Mouse (Mus musculus): ENCODE results near the gene Gm1604a.
"Not testable (repeated sequence)": the region's sequence is repeated elsewhere in the genome, so short reads cannot be mapped to it uniquely, and the experiment has no call there.

Gene Gm1604a

DNA sequence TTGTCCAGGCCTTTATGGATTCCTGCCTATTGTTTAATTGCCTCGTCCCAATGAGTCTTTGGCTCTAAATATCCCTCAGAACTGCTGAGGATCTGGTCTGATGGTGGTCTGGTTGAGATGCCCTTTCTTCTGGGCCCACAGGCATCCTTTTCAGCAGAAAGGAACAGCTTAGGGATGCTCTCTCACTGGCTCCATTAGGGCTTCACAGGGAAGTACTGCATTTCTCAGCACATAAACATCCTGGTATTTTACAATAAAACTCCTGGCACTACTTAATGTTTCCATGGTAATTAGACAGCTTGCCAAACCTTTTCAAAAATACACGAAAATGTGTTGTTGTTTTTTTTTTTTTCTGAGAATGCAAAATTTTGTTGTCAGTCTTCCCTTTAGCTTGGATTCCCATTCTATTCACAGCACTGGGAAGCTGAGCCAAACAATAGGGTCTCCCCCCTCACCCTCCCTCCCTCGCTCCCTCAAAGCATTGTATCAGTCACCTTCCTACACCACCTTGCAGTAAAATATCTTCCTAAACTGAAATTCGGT is 43.7 kb downstream of the Gm1604a start:
- DNase-seq (ENCODE audit: low read depth in 1 of 2, low spot score in 2 of 2), result not testable (repeated sequence)

- DNase-seq (ENCODE audit: low read depth in 1 of 2, low spot score in 2 of 2), result not testable (repeated sequence)
Measured at GRCm38 (mm10) chr17:7069561-7070240, 44.3 kb downstream of the Gm1604a start.

- DNase-seq (ENCODE audit: low read depth in 1 of 2, low spot score in 2 of 2), result not testable (repeated sequence)
Measured at GRCm38 (mm10) chr17:7074494-7074893, 49.1 kb downstream of the Gm1604a start.

DNA sequence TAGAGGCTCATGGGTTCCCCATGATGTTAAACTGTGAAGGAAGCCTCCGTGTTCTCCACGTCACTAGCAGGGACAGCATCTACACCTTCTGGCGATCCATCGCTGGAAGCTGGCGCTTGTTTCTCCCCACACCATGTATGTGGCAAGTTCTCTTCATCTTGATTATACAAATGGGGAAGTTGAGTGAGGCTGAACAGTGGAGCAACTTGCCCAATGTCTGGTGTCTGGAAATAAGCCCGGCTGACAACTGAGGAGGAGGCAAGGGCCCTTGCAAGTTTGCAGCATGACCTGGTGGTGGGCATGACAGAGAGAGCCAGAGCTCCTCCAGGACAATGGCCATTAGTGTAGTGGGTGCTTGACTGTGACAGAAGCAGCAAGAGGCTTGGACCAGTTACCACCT is 50.2 kb downstream of the Gm1604a start:
- DNase-seq (ENCODE audit: low read depth in 1 of 2, low spot score in 2 of 2), result not testable (repeated sequence)

GRCm38 (mm10) chr17:7079558-7079957 is 54.2 kb downstream of the Gm1604a start:
- peak in 1 of 2 experiments; percentile 34 for DNase-seq (ENCODE audit: low read depth in 1 of 2, low spot score in 2 of 2)

- DNase-seq (ENCODE audit: low read depth in 1 of 2, low spot score in 2 of 2), result not testable (repeated sequence)
Measured at GRCm38 (mm10) chr17:7084523-7084922, 59.2 kb downstream of the Gm1604a start.

DNA sequence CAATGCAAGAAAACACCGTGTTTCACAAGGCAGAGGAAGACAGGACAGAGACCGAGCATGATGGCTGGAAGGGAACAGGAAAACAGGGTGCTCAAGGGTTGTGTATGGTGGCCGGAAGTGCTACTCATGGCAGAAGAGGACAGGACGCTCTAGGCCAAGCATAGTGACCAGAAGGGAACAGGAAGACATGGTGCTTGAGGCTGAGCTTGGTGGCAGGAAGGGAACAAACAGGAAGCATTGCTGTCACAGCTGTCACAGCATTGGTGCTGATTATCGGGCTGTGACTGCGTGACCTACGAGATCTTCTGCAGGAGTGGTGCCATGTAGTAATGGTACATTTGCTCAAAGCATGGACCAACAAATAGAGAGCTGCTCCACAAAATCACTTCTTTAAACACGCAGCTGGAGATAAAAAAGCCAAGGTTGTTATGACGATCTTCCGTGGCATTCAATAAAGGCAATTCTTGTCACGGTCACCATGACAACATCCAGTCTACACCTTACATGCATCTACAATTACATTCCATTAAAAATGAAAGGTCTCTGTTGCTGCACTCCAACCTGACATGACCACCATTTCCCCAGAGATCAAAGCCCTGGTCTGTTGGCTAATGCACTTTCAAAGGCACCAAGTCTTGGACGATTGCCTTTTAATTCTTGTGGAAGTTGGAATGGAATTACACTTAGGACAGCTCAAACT is 60.3 kb downstream of the Gm1604a start:
- DNase-seq (ENCODE audit: low read depth in 1 of 2, low spot score in 2 of 2), result not testable (repeated sequence)

DNA sequence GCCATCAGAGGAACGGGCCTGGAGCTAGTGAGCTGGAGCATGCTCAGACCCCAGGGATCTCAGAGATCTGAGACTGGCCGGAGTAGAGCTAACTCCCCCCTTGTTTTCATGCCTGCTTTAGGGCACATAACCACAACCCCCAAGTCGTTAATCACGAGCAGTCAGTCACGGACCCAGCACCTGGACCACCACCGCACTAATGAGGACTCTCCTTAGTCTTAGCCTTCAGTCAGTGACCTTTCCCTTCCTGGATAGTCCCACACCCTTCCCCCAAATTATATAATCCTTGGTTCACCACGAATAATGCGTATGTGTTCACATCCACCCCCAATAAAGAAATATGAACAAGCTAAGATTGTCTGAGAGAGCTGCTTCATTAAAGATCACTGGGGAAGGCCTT is 61.5 kb downstream of the Gm1604a start:
- DNase-seq (ENCODE audit: low read depth in 1 of 2, low spot score in 2 of 2), result not testable (repeated sequence)

- DNase-seq (ENCODE audit: low read depth in 1 of 2, low spot score in 2 of 2), result not testable (repeated sequence)
Measured at GRCm38 (mm10) chr17:7097835-7098519, 72.6 kb downstream of the Gm1604a start.

GRCm38 (mm10) chr17:7099096-7099495 is 73.7 kb downstream of the Gm1604a start:
- DNase-seq (ENCODE audit: low read depth in 1 of 2, low spot score in 2 of 2), result not testable (repeated sequence)

DNA sequence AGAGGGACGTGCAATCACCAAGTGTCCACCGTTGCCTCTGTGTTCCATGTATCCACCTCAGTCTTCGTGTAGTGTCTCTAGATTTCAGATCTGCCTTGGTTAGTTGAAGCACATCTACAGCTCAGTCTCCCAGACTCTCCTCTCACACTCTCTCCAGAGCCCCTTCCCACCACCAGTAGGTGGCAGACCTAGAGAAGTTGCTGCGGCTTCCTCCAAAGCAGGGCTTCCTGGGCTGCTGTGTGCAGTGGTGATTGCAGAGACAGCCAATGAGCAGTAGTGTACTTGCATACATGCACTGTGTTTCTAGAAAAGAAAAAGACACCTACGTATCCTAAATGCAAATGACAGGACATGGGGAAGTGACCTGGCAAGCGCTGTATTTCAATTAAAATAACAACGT is 77.6 kb downstream of the Gm1604a start:
- DNase-seq (ENCODE audit: low read depth in 1 of 2, low spot score in 2 of 2), result not testable (repeated sequence)

DNA sequence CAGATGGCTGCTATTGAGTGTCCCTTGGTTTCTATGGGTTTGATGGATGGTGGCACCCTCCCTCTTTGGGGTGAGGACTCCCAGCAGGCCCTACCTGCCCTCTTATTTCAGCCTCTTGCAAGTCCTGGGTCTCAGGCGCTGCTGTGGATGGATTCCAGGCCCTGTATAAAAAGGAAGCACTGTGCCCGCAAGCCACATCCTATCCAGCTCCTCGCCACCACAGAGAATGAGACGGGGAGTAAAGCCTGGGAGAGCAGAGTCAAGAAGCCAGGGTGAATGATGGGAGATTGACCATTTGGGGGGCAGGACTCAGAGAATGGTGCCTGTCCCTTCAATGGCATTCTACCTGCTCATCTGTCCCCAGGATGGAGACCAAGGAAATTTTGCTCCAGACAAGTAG is 86.3 kb downstream of the Gm1604a start:
- DNase-seq (ENCODE audit: low read depth in 1 of 2, low spot score in 2 of 2), result not testable (repeated sequence)

DNA sequence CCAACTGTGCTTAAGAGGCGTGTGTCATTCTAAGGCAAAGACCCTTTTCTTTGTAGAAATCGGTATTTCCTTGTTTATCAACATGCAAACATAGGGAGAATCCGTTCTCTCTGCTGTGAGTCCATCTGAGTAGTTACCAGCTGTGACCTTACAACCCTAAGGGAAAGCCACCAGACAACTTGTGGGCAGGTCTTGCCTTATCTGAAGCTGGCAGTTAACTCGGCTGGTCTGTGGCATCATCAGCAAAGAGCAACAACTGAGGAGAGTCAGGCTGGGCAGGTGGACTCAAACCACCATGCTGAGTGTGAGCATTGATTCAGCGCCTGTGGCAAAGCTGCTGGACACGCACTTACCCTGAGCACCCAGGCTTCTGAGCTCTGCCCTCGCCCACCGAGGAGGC is 90.9 kb downstream of the Gm1604a start:
- DNase-seq (ENCODE audit: low read depth in 1 of 2, low spot score in 2 of 2), result not testable (repeated sequence)

GRCm38 (mm10) chr17:7120835-7121234 is 95.5 kb downstream of the Gm1604a start:
- not testable (repeated sequence) for DNase-seq (ENCODE audit: low read depth in 1 of 2, low spot score in 2 of 2)

DNA sequence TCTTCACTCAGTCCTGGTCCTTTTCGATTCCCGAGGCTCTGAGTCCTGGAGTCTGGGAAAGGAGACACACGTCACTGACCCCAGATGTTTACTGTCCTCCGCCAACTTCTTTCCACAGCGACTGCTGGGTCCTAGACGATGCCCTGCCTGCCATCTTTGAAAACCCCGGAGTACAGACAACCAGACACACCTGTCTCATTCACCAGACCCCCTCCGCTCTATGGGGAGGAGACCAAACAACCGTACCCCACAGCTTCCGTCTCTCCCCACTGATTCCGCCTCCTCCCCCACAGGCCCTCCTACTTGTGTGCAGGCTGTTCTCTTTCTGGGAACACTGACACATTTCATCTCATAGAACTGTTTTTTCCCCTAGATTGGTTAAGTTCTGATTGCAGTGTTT is 97.2 kb downstream of the Gm1604a start:
- DNase-seq (ENCODE audit: low read depth in 1 of 2, low spot score in 2 of 2), result not testable (repeated sequence)

DNA sequence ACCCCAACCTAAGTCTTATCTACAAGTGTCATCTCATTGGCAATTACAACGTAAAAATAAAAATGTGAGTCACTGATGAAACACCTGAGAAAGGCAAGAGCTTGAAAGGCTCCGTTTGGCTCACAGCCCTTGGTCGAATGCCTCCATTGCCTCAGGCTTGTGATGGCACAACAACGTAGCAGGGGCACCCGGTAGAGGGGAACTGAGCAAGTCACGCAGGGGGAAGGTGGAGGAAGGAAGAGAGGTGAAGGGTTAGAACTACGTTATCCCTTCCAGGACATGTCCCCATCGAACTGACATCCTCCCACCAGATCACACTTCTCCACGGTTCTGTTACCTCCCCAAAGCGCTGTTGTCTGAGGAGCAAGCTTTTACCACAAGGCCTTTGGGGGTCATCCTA is 101.1 kb downstream of the Gm1604a start:
- DNase-seq (ENCODE audit: low read depth in 1 of 2, low spot score in 2 of 2), result not testable (repeated sequence)

DNA sequence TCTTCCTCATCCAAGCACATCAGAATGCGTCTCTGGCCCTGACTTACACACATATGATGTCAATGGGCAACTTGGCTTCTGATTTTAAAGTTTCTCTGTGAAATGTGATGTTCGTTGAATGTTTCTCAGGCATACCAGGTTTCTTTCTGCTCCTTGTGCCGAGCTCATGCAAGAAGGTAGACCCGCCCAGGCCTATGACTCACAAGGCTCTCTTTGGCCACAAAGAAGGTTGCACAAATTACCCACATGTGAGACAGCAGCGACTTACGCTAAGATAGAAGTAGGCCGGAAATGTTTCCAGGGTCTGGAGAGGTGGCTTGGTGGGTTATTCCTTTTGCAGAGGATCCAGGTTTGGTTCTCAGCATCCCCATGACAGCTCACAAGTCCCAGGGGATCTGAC is 108.6 kb downstream of the Gm1604a start:
- DNase-seq (ENCODE audit: low read depth in 1 of 2, low spot score in 2 of 2), result not testable (repeated sequence)

DNA sequence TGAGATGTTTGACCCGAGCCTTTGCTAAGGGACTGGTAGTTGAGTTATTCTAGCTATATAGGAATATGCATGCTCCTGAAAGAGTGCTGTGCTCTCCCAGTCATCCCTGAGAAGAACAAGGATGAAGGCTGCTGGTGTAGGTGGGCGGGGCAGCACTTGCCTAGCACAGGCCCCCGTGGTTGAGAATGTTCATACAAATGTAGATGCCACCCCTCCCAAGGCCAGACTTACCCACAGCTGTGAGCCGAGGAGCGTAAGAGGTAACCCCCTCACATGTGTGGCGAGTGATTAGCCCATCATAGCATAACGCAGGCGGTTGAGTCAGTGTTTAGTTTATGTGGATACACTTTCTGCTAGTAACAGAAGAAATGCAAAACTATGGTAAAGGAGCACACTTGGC is 109.9 kb downstream of the Gm1604a start:
- DNase-seq (ENCODE audit: low read depth in 1 of 2, low spot score in 2 of 2), result not testable (repeated sequence)

Measured in monocyte, adult 2 months (primary cell).